Mouse (Mus musculus) heart, adult 2 months (tissue): ENCODE results near the gene Cmtm4. TPM values are rescaled to one million over a fixed set of nuclear protein-coding genes. Genes with fewer than 3 reads are reported as not detected.

Source experiments
- DNase-seq, 2 experiments: peaks; one replicate each; pipeline ENCODE4 v3.0.0; 2021
- H3K27ac ChIP-seq: fragments of 200-600 bp; 2 replicates; pipeline ENCODE4 v1.8.1; 2022
- H3K27me3 ChIP-seq: fragments of 200-500 bp; 2 replicates; pipeline ENCODE4 v1.6.1; 2012; ENCODE audit warnings: mild to moderate bottlenecking, low read length, inconsistent platforms, mixed read lengths; ENCODE audit not compliant: control insufficient read depth, insufficient read depth
- H3K36me3 ChIP-seq: fragments of 200-500 bp; 2 replicates; pipeline ENCODE4 v1.6.1; 2012; ENCODE audit warnings: low read length, inconsistent platforms; ENCODE audit not compliant: control insufficient read depth, insufficient read depth
- H3K4me1 ChIP-seq: fragments of 200-500 bp; 2 replicates; pipeline ENCODE4 v1.6.1; 2011; ENCODE audit warnings: low read length; ENCODE audit not compliant: control insufficient read depth, insufficient read depth
- H3K4me3 ChIP-seq: fragments of 200-600 bp; 2 replicates; pipeline ENCODE4 v1.8.1; 2022
- H3K79me2 ChIP-seq: fragments of 200-500 bp; replicated peaks from 2 replicates; pipeline ENCODE4 v1.6.1; 2012; ENCODE audit warnings: mild to moderate bottlenecking, inconsistent platforms, low read length, moderate library complexity, mixed read lengths; ENCODE audit not compliant: control insufficient read depth, insufficient read depth
- H3K9ac ChIP-seq: fragments of 200-500 bp; 2 replicates; pipeline ENCODE4 v1.6.1; 2012; ENCODE audit warnings: low read depth, mild to moderate bottlenecking, control low read depth, inconsistent platforms, low read length, mixed read lengths
- CTCF ChIP-seq: fragments of 200-600 bp; IDR thresholded peaks from 2 replicates; pipeline ENCODE4 v1.8.1; 2022; ENCODE audit warnings: antibody characterized with exemption, mild to moderate bottlenecking, moderate library complexity
- EP300 ChIP-seq: fragments of 200-500 bp; IDR thresholded peaks from 2 replicates; pipeline ENCODE4 v1.6.1; 2011; ENCODE audit warnings: low read depth, low read length, control low read depth; ENCODE audit not compliant: insufficient read depth
- POLR2A ChIP-seq: fragments of 200-500 bp; IDR thresholded peaks from 2 replicates; pipeline ENCODE4 v1.6.1; 2011; ENCODE audit warnings: mild to moderate bottlenecking, low read depth, low read length, control low read depth; ENCODE audit not compliant: insufficient read depth
- WGBS: fragments of 180-500 bp; shearing (Covaris S2); methylation state at CpG from one replicate; pipeline ENCODE4 v1.1.7; 2018; 5-methylcytosine and 5-hydroxymethylcytosine counted together
- intact Hi-C: fragments of 180-260 bp; cut with DNase I; formaldehyde crosslinking; loops from one replicate; pipeline ENCODE4 v1.15.1; 2025
- polyA plus RNA-seq: library from polyadenylated mRNA; depleted of rRNA; stranded (reverse); fragments of >200 nt; gene quantifications from 2 replicates; pipeline ENCODE4 v1.2.3, GENCODE M21; 2012
- total RNA-seq, 2 experiments: library from RNA; stranded (reverse); gene quantifications; 2 replicates each; pipeline ENCODE4 v1.2.3; 2021

The Cmtm4 gene
- total and polyA plus RNA-seq, 3 experiments = 7.3 to 11.4 (median 10.0) TPM

- TF ChIP-seq CTCF = no peak
- TF ChIP-seq POLR2A = no peak
- TF ChIP-seq EP300 = no peak
- H3K27me3 ChIP-seq = no peaks in the 10 kb centered on the region
- no peak overlapping the region for H3K4me3 ChIP-seq
- intact Hi-C loops = no loop called here
- H3K79me2 ChIP-seq = no peaks in the 10 kb centered on the region
- no peaks in the 10 kb centered on the region for H3K36me3 ChIP-seq
- DNase-seq = no peak
- H3K9ac ChIP-seq = no peak overlapping the region
- peaks cover 7% of the 10 kb centered on the region for H3K4me1 ChIP-seq
- no peak overlapping the region for H3K27ac ChIP-seq
- 72% methylated on average over 12 of the region's 12 CpGs for WGBS
These were observed 26.0 kb downstream of the Cmtm4 start for GRCm38 (mm10) chr8:104369591-104369990.

- Histone ChIP-seq H3K36me3 (no peaks in the 10 kb centered on the region), H3K4me1 (peaks cover 6% of the 10 kb centered on the region), H3K4me3 (no peak overlapping the region), H3K27me3 (no peaks in the 10 kb centered on the region), H3K27ac (no peak overlapping the region), H3K79me2 (no peaks in the 10 kb centered on the region), H3K9ac (no peak overlapping the region)
- DNase-seq = no peak
- WGBS = 80% methylated on average over 5 of the region's 5 CpGs
- intact Hi-C loops = no loop called here
- TF ChIP-seq EP300 (no peak), CTCF (no peak), POLR2A (no peak)
These were observed 28.2 kb downstream of the Cmtm4 start for GRCm38 (mm10) chr8:104367398-104367797.

- H3K27ac ChIP-seq = no peak overlapping the region
These were observed 29.9 kb downstream of the Cmtm4 start for GRCm38 (mm10) chr8:104365695-104366094.

GRCm38 (mm10) chr8:104359778-104360456, 35.7 kb downstream of the Cmtm4 start:
- Histone ChIP-seq H3K4me3 (no peak overlapping the region), H3K27me3 (no peaks in the 10 kb centered on the region), H3K9ac (no peak overlapping the region), H3K4me1 (peaks cover 3% of the 10 kb centered on the region; the same call in 1 of the 2 replicates), H3K79me2 (no peaks in the 10 kb centered on the region; the same call in 1 of the 2 replicates), H3K36me3 (no peaks in the 10 kb centered on the region), H3K27ac (peak overlapping the region; percentile 33; the same call in 1 of the 2 replicates)
- no peak for DNase-seq
- TF ChIP-seq EP300 (no peak), POLR2A (no peak), CTCF (no peak)
- WGBS = 70% methylated on average over 15 of the region's 15 CpGs
- intact Hi-C loops = no loop called here

More at GRCm38 (mm10) chr8:104365695-104366094, 29.9 kb downstream of the Cmtm4 start:
- Histone ChIP-seq H3K9ac (no peak overlapping the region), H3K4me3 (no peak overlapping the region), H3K36me3 (no peaks in the 10 kb centered on the region), H3K4me1 (peaks cover 6% of the 10 kb centered on the region), H3K79me2 (no peaks in the 10 kb centered on the region), H3K27me3 (no peaks in the 10 kb centered on the region)
- no peak for TF ChIP-seq POLR2A
- TF ChIP-seq EP300 = no peak
- TF ChIP-seq CTCF = no peak
- no peak for DNase-seq
- WGBS = 88% methylated on average over 9 of the region's 9 CpGs
- intact Hi-C loops = no loop called here

- H3K36me3 ChIP-seq = no peaks in the 10 kb centered on the region
- no peak for TF ChIP-seq POLR2A
- no peak for TF ChIP-seq CTCF
- TF ChIP-seq EP300 = no peak
- H3K79me2 ChIP-seq = no peaks in the 10 kb centered on the region; the same call in 1 of the 2 replicates
- WGBS = 77% methylated on average over 3 of the region's 3 CpGs
- H3K9ac ChIP-seq = no peak overlapping the region
- no peaks in the 10 kb centered on the region for H3K27me3 ChIP-seq
- H3K4me3 ChIP-seq = no peak overlapping the region
- intact Hi-C loops = no loop called here
- no peak for DNase-seq
- peaks cover 3% of the 10 kb centered on the region; the same call in 1 of the 2 replicates for H3K4me1 ChIP-seq
- H3K27ac ChIP-seq = no peak overlapping the region
These were observed 37.0 kb downstream of the Cmtm4 start for GRCm38 (mm10) chr8:104358637-104359036.

GRCm38 (mm10) chr8:104354504-104354903, 41.1 kb downstream of the Cmtm4 start:
- H3K4me3 ChIP-seq = no peak overlapping the region
- H3K36me3 ChIP-seq = no peaks in the 10 kb centered on the region
- intact Hi-C loops = no loop called here
- no peak overlapping the region for H3K9ac ChIP-seq
- H3K27ac ChIP-seq = no peak overlapping the region
- TF ChIP-seq CTCF = no peak
- no peak for TF ChIP-seq POLR2A
- H3K27me3 ChIP-seq = no peaks in the 10 kb centered on the region
- DNase-seq = no peak
- no peaks in the 10 kb centered on the region for H3K4me1 ChIP-seq
- no peaks in the 10 kb centered on the region; the same call in 1 of the 2 replicates for H3K79me2 ChIP-seq
- 75% methylated on average over 10 of the region's 10 CpGs for WGBS
